Mouse (Mus musculus) neural tube, embryonic 15.5 days (tissue): Measurements from ENCODE around the gene Ascc2. TPM values are rescaled to one million over a fixed set of nuclear protein-coding genes. Genes with fewer than 3 reads are reported as not detected.

Experiments used
- ATAC-seq: fragments of 200-750 bp; cut with Nextera tagmentation; 2 replicates; pipeline ENCODE4 v1.8.0; 2017; ENCODE audit warnings: mild to moderate bottlenecking, moderate TSS enrichment, moderate library complexity; ENCODE audit not compliant: low FRiP score
- H3K27ac ChIP-seq: fragments of 300-500 bp; sonication (generic); replicated peaks from 2 replicates; pipeline ENCODE4 v1.5.1; 2015; ENCODE audit warnings: mild to moderate bottlenecking, inconsistent platforms
- H3K27me3 ChIP-seq: fragments of 300-500 bp; sonication (generic); replicated peaks from 2 replicates; pipeline ENCODE4 v1.6.1; 2015; ENCODE audit warnings: inconsistent platforms
- H3K36me3 ChIP-seq: fragments of 300-500 bp; sonication (generic); 2 replicates; pipeline ENCODE4 v1.6.1; 2015; ENCODE audit warnings: inconsistent platforms
- H3K4me1 ChIP-seq: fragments of 300-500 bp; sonication (generic); 2 replicates; pipeline ENCODE4 v1.6.1; 2015; ENCODE audit warnings: inconsistent platforms
- H3K4me2 ChIP-seq: fragments of 300-500 bp; sonication (generic); 2 replicates; pipeline ENCODE4 v1.6.1; 2015; ENCODE audit warnings: inconsistent platforms, mild to moderate bottlenecking, moderate library complexity
- H3K4me3 ChIP-seq: fragments of 300-500 bp; sonication (generic); replicated peaks from 2 replicates; pipeline ENCODE4 v1.5.1; 2015; ENCODE audit warnings: mild to moderate bottlenecking, inconsistent platforms
- H3K9ac ChIP-seq: fragments of 300-500 bp; sonication (generic); replicated peaks from 2 replicates; pipeline ENCODE4 v1.6.1; 2015; ENCODE audit warnings: mild to moderate bottlenecking, inconsistent platforms
- H3K9me3 ChIP-seq: fragments of 300-500 bp; sonication (generic); replicated peaks from 2 replicates; pipeline ENCODE4 v1.6.1; 2016; ENCODE audit warnings: inconsistent platforms
- WGBS: fragments of 180-500 bp; shearing (Covaris S2); methylation state at CpG from one replicate; pipeline ENCODE4 v1.1.7; 2015; ENCODE audit warnings: mixed read lengths; 5-methylcytosine and 5-hydroxymethylcytosine counted together
- polyA plus RNA-seq: library from polyadenylated mRNA; unstranded; fragments of >200 nt; fragmentation: Nextera tagmentation; extraction: Ambion mirVana; gene quantifications from 2 replicates; pipeline ENCODE4 v1.2.1, GENCODE M21; 2015

The Ascc2 gene
- polyA plus RNA-seq: 19.3 and 22.5 TPM in 2 replicates

GRCm38 (mm10) chr11:4637534-4638234 is at the start of gene Ascc2:
Ascc2 (plus strand) TSS chr11:4637747.
- ATAC-seq: peak; percentile 97
- Histone ChIP-seq H3K27me3 (no peaks in the 10 kb centered on the region), H3K36me3 (peaks cover 17% of the 10 kb centered on the region), H3K4me3 (peak within 1 kb of the TSS; percentile 76), H3K4me2 (peak within 1 kb of the TSS; percentile 64), H3K4me1 (peaks cover 28% of the 10 kb centered on the region), H3K9me3 (no peaks in the 10 kb centered on the region), H3K9ac (peak within 1 kb of the TSS; percentile 66), H3K27ac (peak within 1 kb of the TSS; percentile 77)
- under 1% methylated on average over 35 of the region's 35 CpGs for WGBS

GRCm38 (mm10) chr11:4591811-4592210 is 45.7 kb upstream of the Ascc2 start:
- 88% methylated on average over 4 of the region's 4 CpGs for WGBS
- H3K9ac ChIP-seq: no peak overlapping the region
- 0 out of 2 replicates have a peak overlapping the region, but pooled peaks have one; percentile 9 for H3K4me2 ChIP-seq
- ATAC-seq: no peak
- H3K36me3 ChIP-seq: no peaks in the 10 kb centered on the region
- H3K9me3 ChIP-seq: no peaks in the 10 kb centered on the region
- H3K27me3 ChIP-seq: no peaks in the 10 kb centered on the region
- H3K4me3 ChIP-seq: no peak overlapping the region
- H3K27ac ChIP-seq: no peak overlapping the region
- H3K4me1 ChIP-seq: peaks cover 28% of the 10 kb centered on the region

GRCm38 (mm10) chr11:4593491-4593848 is 44.1 kb upstream of the Ascc2 start:
- H3K4me2 ChIP-seq: peak overlapping the region; percentile 65
- no peak for ATAC-seq
- H3K27ac ChIP-seq: no peak overlapping the region
- 21% methylated on average over 5 of the region's 5 CpGs for WGBS
- H3K27me3 ChIP-seq: no peaks in the 10 kb centered on the region
- peak overlapping the region; percentile 98 for H3K4me3 ChIP-seq
- no peaks in the 10 kb centered on the region for H3K36me3 ChIP-seq
- H3K9ac ChIP-seq: 0 out of 2 replicates have a peak overlapping the region, but pooled peaks have one; percentile 81
- no peaks in the 10 kb centered on the region for H3K9me3 ChIP-seq
- peaks cover 24% of the 10 kb centered on the region for H3K4me1 ChIP-seq

GRCm38 (mm10) chr11:4593849-4594607 is 43.5 kb upstream of the Ascc2 start:
- H3K4me1 ChIP-seq: peaks cover 24% of the 10 kb centered on the region
- peak overlapping the region; percentile 98 for H3K4me3 ChIP-seq
- H3K9ac ChIP-seq: peak overlapping the region; percentile 81
- no peaks in the 10 kb centered on the region for H3K9me3 ChIP-seq
- ATAC-seq: peak; percentile 90
- peak overlapping the region; percentile 91 for H3K27ac ChIP-seq
- no peaks in the 10 kb centered on the region for H3K36me3 ChIP-seq
- 2% methylated on average over 45 of the region's 45 CpGs for WGBS
- peak overlapping the region; percentile 65 for H3K4me2 ChIP-seq
- H3K27me3 ChIP-seq: no peaks in the 10 kb centered on the region

GRCm38 (mm10) chr11:4594608-4595500 is 42.7 kb upstream of the Ascc2 start, which contains the start of gene Mtmr3:
Mtmr3 (minus strand) TSS chr11:4594863.
- peak; percentile 95 for ATAC-seq
- Histone ChIP-seq H3K4me1 (peaks cover 24% of the 10 kb centered on the region), H3K4me3 (peak within 1 kb of the TSS; percentile 98), H3K9ac (peak within 1 kb of the TSS; percentile 81), H3K27me3 (no peaks in the 10 kb centered on the region), H3K36me3 (no peaks in the 10 kb centered on the region), H3K4me2 (peak within 1 kb of the TSS; percentile 65), H3K9me3 (no peaks in the 10 kb centered on the region), H3K27ac (peak within 1 kb of the TSS; percentile 91)
- WGBS: 4% methylated on average over 53 of the region's 53 CpGs

GRCm38 (mm10) chr11:4598411-4598810 is 39.1 kb upstream of the Ascc2 start:
- H3K4me2 ChIP-seq: no peak overlapping the region
- WGBS: 91% methylated on average over 2 of the region's 2 CpGs
- no peak overlapping the region for H3K4me3 ChIP-seq
- no peaks in the 10 kb centered on the region for H3K36me3 ChIP-seq
- H3K4me1 ChIP-seq: peaks cover 13% of the 10 kb centered on the region
- no peak for ATAC-seq
- no peaks in the 10 kb centered on the region for H3K27me3 ChIP-seq
- H3K9me3 ChIP-seq: no peaks in the 10 kb centered on the region
- no peak overlapping the region for H3K9ac ChIP-seq
- H3K27ac ChIP-seq: no peak overlapping the region

- Histone ChIP-seq H3K4me3 (no peak overlapping the region), H3K9ac (no peak overlapping the region), H3K9me3 (no peaks in the 10 kb centered on the region), H3K4me1 (peaks cover 24% of the 10 kb centered on the region), H3K4me2 (no peak overlapping the region), H3K27ac (no peak overlapping the region), H3K36me3 (no peaks in the 10 kb centered on the region), H3K27me3 (no peaks in the 10 kb centered on the region)
- no peak for ATAC-seq
- WGBS: 92% methylated on average over 3 of the region's 3 CpGs
Measured at GRCm38 (mm10) chr11:4599916-4600315, 37.6 kb upstream of the Ascc2 start.

GRCm38 (mm10) chr11:4601890-4602289 is 35.7 kb upstream of the Ascc2 start:
- no peak for ATAC-seq
- Histone ChIP-seq H3K36me3 (no peaks in the 10 kb centered on the region), H3K27ac (no peak overlapping the region), H3K9me3 (no peaks in the 10 kb centered on the region), H3K4me2 (no peak overlapping the region), H3K9ac (no peak overlapping the region), H3K4me3 (no peak overlapping the region), H3K27me3 (no peaks in the 10 kb centered on the region), H3K4me1 (peaks cover 22% of the 10 kb centered on the region)
- 88% methylated on average over 5 of the region's 5 CpGs for WGBS

GRCm38 (mm10) chr11:4602691-4603441 is 34.7 kb upstream of the Ascc2 start:
- no peak overlapping the region for H3K27ac ChIP-seq
- H3K9me3 ChIP-seq: no peaks in the 10 kb centered on the region
- H3K4me2 ChIP-seq: peak overlapping the region; percentile 2; the same call in 1 of the 2 replicates
- H3K9ac ChIP-seq: no peak overlapping the region
- peak; percentile 50; the same call in 1 of the 2 replicates for ATAC-seq
- 20% methylated on average over 12 of the region's 12 CpGs for WGBS
- H3K36me3 ChIP-seq: no peaks in the 10 kb centered on the region
- H3K4me1 ChIP-seq: peaks cover 22% of the 10 kb centered on the region
- H3K27me3 ChIP-seq: no peaks in the 10 kb centered on the region
- no peak overlapping the region for H3K4me3 ChIP-seq

- 5% methylated on average over 6 of the region's 6 CpGs for WGBS
- Histone ChIP-seq H3K4me3 (no peak overlapping the region), H3K27me3 (no peaks in the 10 kb centered on the region), H3K4me1 (peaks cover 22% of the 10 kb centered on the region), H3K9ac (no peak overlapping the region), H3K27ac (no peak overlapping the region), H3K9me3 (no peaks in the 10 kb centered on the region), H3K36me3 (no peaks in the 10 kb centered on the region), H3K4me2 (no peak overlapping the region)
- ATAC-seq: peak; percentile 59; the same call in 1 of the 2 replicates
Measured at GRCm38 (mm10) chr11:4604441-4604840, 33.1 kb upstream of the Ascc2 start.

- no peak for ATAC-seq
- Histone ChIP-seq H3K4me1 (peaks cover 22% of the 10 kb centered on the region), H3K9me3 (no peaks in the 10 kb centered on the region), H3K9ac (no peak overlapping the region), H3K4me2 (no peak overlapping the region), H3K27ac (no peak overlapping the region), H3K4me3 (no peak overlapping the region), H3K27me3 (no peaks in the 10 kb centered on the region), H3K36me3 (no peaks in the 10 kb centered on the region)
- WGBS: 53% methylated on average over 7 of the region's 7 CpGs
Measured at GRCm38 (mm10) chr11:4605414-4605813, 32.1 kb upstream of the Ascc2 start.
